Mouse (Mus musculus) adrenal gland, adult 8-10 months (tissue): Measurements from ENCODE around the gene Klhl8. TPM values are rescaled to one million over a fixed set of nuclear protein-coding genes. Genes with fewer than 3 reads are reported as not detected.
"Not testable (repeated sequence)": the region's sequence is repeated elsewhere in the genome, so short reads cannot be mapped to it uniquely, and the experiment has no call there.

Experiments
- DNase-seq: peaks from one replicate; pipeline ENCODE4 v3.0.0; 2022
- total RNA-seq, 4 experiments: library from RNA; stranded (reverse); gene quantifications; 2 replicates each; pipeline ENCODE4 v1.2.4; 2022

Klhl8 gene
- total RNA-seq: 10 to 100 TPM; 17.8 to 22.4 (median 20.5) TPM

- DNase-seq: peak; percentile 76
These were observed at the start of gene Klhl8 for GRCm38 (mm10) chr5:103910748-103911409. TSS of gene Klhl8 (minus strand) at chr5:103911259.

- DNase-seq: no peak
These were observed 43.6 kb upstream of the Klhl8 start for GRCm38 (mm10) chr5:103954638-103955037.

- no peak for DNase-seq
These were observed 42.4 kb upstream of the Klhl8 start for GRCm38 (mm10) chr5:103953135-103954083.

- DNase-seq: not testable (repeated sequence)
These were observed 39.1 kb upstream of the Klhl8 start for GRCm38 (mm10) chr5:103950138-103950537.

GRCm38 (mm10) chr5:103943183-103943582 is 32.1 kb upstream of the Klhl8 start:
- DNase-seq: no peak

- DNase-seq: no peak
These were observed 28.8 kb upstream of the Klhl8 start for GRCm38 (mm10) chr5:103939856-103940255.

GRCm38 (mm10) chr5:103939350-103939652 is 28.2 kb upstream of the Klhl8 start:
- no peak for DNase-seq

DNA sequence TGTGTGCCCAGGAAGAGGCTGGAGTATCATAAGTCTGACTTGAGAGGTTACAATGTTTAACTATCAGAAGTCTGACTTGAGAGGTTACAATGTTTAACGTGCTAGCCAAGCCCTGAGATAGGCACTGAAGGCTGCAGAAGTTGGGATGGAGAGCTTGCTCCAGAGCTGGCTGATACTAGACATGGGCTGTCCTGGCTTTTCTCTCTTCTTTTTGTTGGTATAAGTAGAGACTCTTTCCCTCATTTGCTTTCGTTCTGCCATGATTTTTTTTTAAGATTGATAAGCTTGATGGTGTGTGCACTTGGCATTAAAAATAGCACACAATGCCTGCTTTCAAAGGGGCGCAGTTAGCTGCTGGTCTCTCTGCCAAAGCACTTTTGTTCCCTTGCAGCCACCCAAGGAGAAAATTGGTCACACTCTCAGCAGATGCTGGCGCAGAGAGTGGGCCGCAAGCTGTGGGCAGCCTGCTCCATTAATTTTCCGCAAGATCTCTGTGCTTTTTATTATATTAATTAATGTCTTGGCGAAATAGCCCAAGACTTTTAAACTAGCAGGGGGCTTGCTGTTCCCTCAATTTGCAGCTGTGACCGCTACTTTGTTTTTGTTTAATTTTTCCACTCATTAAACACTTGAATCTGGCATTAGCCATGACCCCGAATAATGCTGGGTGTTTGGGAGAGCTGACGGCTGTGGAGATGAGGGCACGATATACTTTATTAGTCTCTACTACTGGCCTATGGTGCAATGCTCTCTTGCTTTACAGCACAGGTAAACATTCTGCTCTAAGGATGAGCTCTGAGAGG is 27.7 kb upstream of the Klhl8 start:
- no peak for DNase-seq

DNA sequence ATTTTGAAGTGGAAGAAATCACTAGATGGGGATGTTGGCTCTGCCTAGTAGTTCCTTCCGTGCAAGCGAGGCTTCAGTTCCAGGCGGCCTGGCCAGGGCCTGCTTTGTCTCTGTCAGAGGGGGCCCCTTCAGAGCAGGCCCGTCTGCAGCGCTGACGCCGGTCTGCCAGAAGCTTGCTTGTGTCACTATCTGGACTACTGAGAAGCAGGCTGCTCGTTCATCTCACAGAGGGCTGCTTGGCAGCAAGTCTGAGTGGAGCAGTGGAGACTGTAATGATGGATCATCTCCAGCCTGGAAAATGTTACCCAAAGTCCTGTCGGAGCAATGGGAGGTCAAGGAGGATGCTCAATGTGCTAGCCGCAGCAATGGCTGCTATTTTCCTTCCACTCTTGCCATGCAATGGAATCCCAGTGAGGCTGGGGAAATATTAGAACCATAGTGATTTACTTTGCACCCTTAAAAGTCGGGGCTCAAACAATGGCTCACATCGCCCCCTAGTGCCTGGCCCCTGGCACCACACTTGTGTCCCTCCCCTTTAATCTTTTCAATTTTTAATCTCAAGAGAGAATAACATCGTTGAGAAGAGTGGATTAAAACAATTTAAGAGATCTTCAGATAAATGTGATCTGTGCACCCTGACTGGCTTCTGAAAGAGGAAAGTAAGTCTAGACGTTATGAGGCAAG is 26.0 kb upstream of the Klhl8 start:
- DNase-seq: no peak

DNA sequence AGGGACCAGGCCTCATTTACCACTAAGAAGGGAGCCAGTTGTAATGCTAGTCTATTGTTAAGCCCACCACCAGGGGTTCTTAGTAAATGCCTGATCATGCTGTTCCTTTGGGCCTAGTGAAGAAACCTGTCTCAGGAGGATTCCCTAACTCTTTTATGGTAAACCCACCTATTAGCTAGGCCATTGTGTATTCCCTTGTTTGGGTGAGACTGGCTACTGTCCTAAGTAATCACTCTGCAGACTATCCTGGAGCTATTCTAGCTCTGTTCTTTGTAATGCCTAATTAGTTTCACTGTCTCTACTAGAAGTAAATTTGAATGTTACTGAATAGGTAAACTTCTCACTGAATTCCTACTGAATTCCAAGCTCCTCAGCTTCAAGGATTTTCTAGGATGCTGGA is 20.9 kb upstream of the Klhl8 start:
- not testable (repeated sequence) for DNase-seq

- no peak for DNase-seq
These were observed 19.5 kb upstream of the Klhl8 start for GRCm38 (mm10) chr5:103930511-103930910.

DNA sequence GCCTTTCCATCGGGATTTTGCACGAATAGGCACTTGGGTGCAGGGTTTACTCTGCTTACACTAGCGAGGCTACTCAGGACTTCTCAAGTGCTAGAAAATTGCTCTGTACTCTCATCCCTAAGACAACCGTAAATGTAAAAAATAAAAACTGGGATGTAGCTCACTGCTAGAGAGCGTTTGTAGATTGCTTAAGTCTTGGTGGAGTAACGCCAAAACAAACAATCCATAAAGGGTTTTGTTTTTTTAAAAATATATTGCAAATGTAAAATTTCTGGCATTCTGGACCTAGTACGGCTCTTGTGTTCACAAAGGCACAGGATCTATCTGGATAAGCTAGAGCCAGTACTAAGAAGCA is 17.1 kb upstream of the Klhl8 start:
- no peak for DNase-seq

GRCm38 (mm10) chr5:103927429-103928195 is 16.6 kb upstream of the Klhl8 start:
- peak; percentile 71 for DNase-seq

DNA sequence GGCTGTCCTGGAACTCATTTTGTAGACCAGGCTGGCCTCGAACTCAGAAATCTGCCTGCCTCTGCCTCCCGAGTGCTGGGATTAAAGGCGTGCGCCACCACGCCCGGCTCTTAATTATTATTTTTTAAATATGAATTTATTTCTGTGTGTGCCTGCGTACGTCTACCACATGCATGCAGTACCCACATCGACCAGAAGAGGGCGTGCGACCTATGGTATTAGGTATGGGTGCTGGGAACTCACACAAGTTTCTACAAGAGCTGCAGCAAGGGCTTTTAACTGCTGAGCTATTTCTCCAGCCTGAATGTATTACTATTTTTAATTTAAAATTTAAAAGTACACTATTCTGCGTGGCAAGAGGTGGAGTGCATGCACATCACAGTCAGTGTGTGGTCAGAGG is 15.3 kb upstream of the Klhl8 start:
- DNase-seq: no peak

DNA sequence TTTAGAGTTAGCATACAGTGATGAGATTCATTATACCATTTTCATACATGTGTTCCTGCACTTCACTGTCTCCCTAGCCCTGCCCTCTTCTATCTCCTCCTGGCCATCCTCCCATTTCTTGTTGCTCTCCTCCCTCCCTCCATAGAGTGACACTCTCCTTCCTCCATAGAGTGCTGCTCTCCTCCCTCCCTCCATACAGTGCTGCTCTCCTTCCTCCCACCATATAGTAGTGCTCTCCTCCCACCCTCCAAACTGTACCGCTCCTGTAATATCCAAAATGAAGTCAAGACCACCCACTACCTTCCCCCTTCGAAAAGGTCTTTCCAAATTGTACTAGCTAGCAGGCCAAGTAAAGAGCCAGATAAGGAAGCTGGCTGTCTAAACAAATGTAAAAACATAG is 12.7 kb upstream of the Klhl8 start:
- no peak for DNase-seq

GRCm38 (mm10) chr5:103923101-103923500 is 12.0 kb upstream of the Klhl8 start:
- DNase-seq: no peak

GRCm38 (mm10) chr5:103922436-103922835 is 11.4 kb upstream of the Klhl8 start:
- no peak for DNase-seq

DNA sequence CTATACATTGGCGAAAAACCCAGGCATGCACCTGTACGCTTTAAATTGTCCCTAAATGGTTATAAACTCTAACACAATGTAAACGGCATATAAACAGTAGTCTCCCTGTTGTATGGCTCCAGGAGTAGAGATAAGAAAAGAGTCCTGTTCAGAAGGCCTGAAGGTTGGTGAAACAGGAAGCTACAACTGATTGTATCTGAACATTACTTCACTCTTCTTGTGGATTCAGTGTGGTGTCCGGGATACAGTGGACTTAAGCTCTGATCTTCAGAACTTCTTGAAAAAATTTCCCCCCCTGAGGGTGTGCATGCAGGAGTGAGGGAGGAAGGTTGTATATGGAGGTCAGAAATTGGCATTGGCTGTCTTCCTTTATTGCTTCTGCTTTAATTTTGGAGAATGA is 8.4 kb upstream of the Klhl8 start:
- DNase-seq: no peak

GRCm38 (mm10) chr5:103918233-103918632 is 7.2 kb upstream of the Klhl8 start:
- DNase-seq: no peak

GRCm38 (mm10) chr5:103917357-103917895 is 6.4 kb upstream of the Klhl8 start:
- DNase-seq: no peak

- DNase-seq: no peak
These were observed 5.7 kb upstream of the Klhl8 start for GRCm38 (mm10) chr5:103916595-103917356.
